Mouse (Mus musculus) G1E (cell line): ENCODE data around the gene Zfp553.

Experiments
- CTCF ChIP-seq: IDR thresholded peaks from 2 replicates; pipeline ENCODE4 v1.5.1; 2012; ENCODE audit warnings: low read depth, low read length, inconsistent platforms, mixed read lengths
- GATA1 ChIP-seq: IDR thresholded peaks from 2 replicates; pipeline ENCODE4 v1.6.1; 2012; ENCODE audit warnings: borderline replicate concordance, low read length, inconsistent platforms, mixed read lengths
- GATA2 ChIP-seq: IDR thresholded peaks from 2 replicates; pipeline ENCODE4 v1.6.1; 2012; ENCODE audit warnings: low read depth, low read length, inconsistent platforms, borderline replicate concordance

GRCm38 (mm10) chr7:127208295-127208552 is 24.6 kb upstream of the Zfp553 start, which contains the start of gene Tbc1d10b:
- TF ChIP-seq CTCF (no peak), GATA2 (no peak), GATA1 (no peak)
